Mouse (Mus musculus) intestine, embryonic 16.5 days (tissue): ENCODE measurements around the gene Mamstr. TPM values are rescaled to one million over a fixed set of nuclear protein-coding genes. Genes with fewer than 3 reads are reported as not detected.
"Not testable (repeated sequence)": the region's sequence is repeated elsewhere in the genome, so short reads cannot be mapped to it uniquely, and the experiment has no call there.

Source experiments
- ATAC-seq: fragments of 200-750 bp; cut with Nextera tagmentation; 2 replicates; pipeline ENCODE4 v1.8.0; 2017; ENCODE audit warnings: moderate TSS enrichment, moderate library complexity
- H3K27ac ChIP-seq: fragments of 300-500 bp; sonication (generic); 2 replicates; pipeline ENCODE4 v1.5.1; 2014; ENCODE audit warnings: mild to moderate bottlenecking, low read length
- H3K27me3 ChIP-seq: fragments of 300-500 bp; sonication (generic); replicated peaks from 2 replicates; pipeline ENCODE4 v1.6.1; 2014; ENCODE audit warnings: low read length, control low read depth, mixed read lengths; ENCODE audit not compliant: control insufficient read depth, insufficient read depth
- H3K36me3 ChIP-seq: fragments of 300-500 bp; sonication (generic); 2 replicates; pipeline ENCODE4 v1.6.1; 2014; ENCODE audit warnings: low read length, control low read depth; ENCODE audit not compliant: control insufficient read depth, insufficient read depth
- H3K4me1 ChIP-seq: fragments of 300-500 bp; sonication (generic); 2 replicates; pipeline ENCODE4 v1.6.1; 2014; ENCODE audit warnings: low read length, control low read depth, mixed read lengths; ENCODE audit not compliant: control insufficient read depth, insufficient read depth
- H3K4me2 ChIP-seq: fragments of 300-500 bp; sonication (generic); 2 replicates; pipeline ENCODE4 v1.6.1; 2014; ENCODE audit warnings: low read depth, low read length, control low read depth
- H3K4me3 ChIP-seq: fragments of 300-500 bp; sonication (generic); 2 replicates; pipeline ENCODE4 v1.5.1; 2014; ENCODE audit warnings: mild to moderate bottlenecking, low read length
- H3K9ac ChIP-seq: fragments of 300-500 bp; sonication (generic); 2 replicates; pipeline ENCODE4 v1.6.1; 2014; ENCODE audit warnings: low read depth, low read length
- H3K9me3 ChIP-seq: fragments of 300-500 bp; sonication (generic); 2 replicates; pipeline ENCODE4 v1.6.1; 2016; ENCODE audit warnings: low read length, control low read depth; ENCODE audit not compliant: control insufficient read depth
- WGBS: fragments of 180-500 bp; shearing (Covaris S2); extraction: QIAGEN DNeasy Blood & Tissue Kit; methylation state at CpG from one replicate; pipeline ENCODE4 v1.1.7; 2014; 5-methylcytosine and 5-hydroxymethylcytosine counted together
- polyA plus RNA-seq: library from polyadenylated mRNA; unstranded; fragments of >200 nt; fragmentation: Nextera tagmentation; extraction: Ambion mirVana; gene quantifications from 2 replicates; pipeline ENCODE4 v1.2.1, GENCODE M21; 2015

Mamstr gene
- polyA plus RNA-seq, 1 experiment from 2014 or later: 6.3 TPM

DNA sequence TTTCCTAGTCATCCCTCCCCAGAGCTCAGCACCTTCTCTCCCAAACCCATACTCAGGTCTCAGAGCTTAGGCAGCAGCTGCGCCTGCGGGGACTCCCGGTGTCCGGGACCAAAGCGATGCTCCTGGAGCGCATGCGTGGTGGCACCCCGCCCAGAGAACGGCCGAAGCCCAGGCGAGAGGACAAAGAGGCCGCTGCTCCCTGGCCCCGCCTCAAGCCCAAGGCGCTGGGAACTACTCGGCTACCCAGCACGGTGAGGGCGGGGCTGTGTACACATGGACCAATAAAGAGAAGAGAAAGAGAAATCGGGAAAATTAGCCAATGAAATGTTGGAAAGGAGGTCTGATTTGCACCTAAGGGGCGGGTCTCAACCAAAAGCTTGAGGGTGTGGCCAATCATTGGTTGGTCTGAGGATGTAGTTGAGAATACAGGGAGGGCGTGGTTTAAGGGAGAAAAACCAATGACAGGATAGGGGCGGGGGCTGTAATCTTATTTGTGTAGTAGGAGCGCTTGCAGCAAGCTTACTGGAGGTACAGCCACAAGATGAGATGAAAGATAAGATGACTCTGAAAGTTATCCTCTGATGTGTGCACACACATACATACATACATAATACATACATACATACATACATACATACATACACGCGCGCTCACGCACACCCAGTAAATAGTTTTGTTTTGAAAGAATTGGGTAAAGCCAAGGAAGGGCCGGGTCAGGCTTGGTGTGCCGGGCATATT lies 3.8 kb downstream of the Mamstr start:
- H3K4me1 ChIP-seq: peaks cover 34% of the 10 kb centered on the region
- H3K9me3 ChIP-seq: no peaks in the 10 kb centered on the region
- WGBS: 4% methylated on average over 28 of the region's 28 CpGs
- peak overlapping the region; percentile 70 for H3K27ac ChIP-seq
- ATAC-seq: peak; percentile 91
- no peaks in the 10 kb centered on the region for H3K27me3 ChIP-seq
- H3K4me2 ChIP-seq: peak overlapping the region; percentile 69
- peak overlapping the region; percentile 71 for H3K9ac ChIP-seq
- H3K36me3 ChIP-seq: no peaks in the 10 kb centered on the region
- peak overlapping the region; percentile 40 for H3K4me3 ChIP-seq

DNA sequence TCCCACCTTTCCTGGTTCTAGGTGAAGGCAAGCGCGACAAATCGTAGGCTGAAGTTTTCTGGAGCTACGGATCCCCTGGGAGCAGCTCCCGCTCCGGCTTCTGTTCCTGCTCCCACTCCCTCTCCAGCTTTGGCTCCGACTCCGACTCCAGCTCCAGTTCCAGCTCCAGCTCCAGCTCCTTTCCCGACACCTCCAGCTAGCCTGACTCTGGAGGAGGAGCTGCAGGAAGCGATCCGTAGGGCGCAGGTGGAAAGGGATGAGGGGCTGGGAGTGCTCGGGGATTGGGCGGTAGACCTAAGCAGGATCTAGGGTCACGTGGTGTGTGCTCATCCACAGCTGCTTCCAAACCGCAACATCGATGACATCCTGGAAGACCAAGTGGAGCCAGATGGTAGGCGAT lies 4.4 kb downstream of the Mamstr start:
- peak overlapping the region; percentile 56 for H3K9ac ChIP-seq
- peak overlapping the region; percentile 70 for H3K27ac ChIP-seq
- peak overlapping the region; percentile 40 for H3K4me3 ChIP-seq
- no peaks in the 10 kb centered on the region for H3K36me3 ChIP-seq
- no peaks in the 10 kb centered on the region for H3K9me3 ChIP-seq
- WGBS: 11% methylated on average over 18 of the region's 18 CpGs
- H3K27me3 ChIP-seq: no peaks in the 10 kb centered on the region
- H3K4me2 ChIP-seq: peak overlapping the region; percentile 69
- peak; percentile 22 for ATAC-seq
- H3K4me1 ChIP-seq: peaks cover 34% of the 10 kb centered on the region

DNA sequence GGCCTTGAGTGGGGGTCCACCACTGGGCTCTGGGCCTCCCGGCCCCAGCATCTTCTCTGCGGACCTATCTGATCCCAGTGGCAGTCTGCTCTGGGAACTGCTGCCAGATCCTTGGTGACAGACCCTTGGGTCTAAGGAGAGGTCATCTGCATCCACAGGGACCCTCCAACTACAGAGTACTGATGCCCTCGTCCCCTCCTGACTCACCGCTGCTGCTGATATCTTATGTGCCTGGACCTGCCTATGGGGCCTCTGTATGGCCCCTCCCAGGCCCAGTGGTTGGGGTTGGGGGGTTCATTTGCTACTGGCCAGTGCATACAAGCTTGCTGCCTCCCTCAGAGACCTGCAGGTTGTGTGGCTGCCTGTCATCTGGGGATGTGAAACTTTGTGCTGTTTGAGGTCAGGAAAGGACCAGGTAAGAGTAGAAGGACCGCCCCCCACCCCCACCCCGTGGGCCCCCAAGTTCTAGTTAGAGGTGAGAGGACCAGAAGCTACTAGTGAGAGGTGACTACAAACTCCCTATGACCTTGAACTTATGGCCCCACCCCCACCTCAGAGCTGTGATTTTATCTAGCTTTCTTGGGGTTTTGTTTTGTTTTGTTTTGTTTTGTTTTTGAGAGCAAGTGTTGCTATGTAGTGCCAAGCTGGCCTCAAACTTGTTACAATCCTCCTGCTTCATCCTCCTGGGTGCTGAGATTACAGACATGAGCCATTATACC lies 5.3 kb downstream of the Mamstr start:
- 59% methylated on average over 6 of the region's 6 CpGs for WGBS
- no peaks in the 10 kb centered on the region for H3K9me3 ChIP-seq
- peaks cover 29% of the 10 kb centered on the region for H3K4me1 ChIP-seq
- H3K27ac ChIP-seq: peak overlapping the region; percentile 70; the same call in 1 of the 2 replicates
- no peak overlapping the region for H3K4me2 ChIP-seq
- no peaks in the 10 kb centered on the region for H3K27me3 ChIP-seq
- no peaks in the 10 kb centered on the region for H3K36me3 ChIP-seq
- H3K4me3 ChIP-seq: no peak overlapping the region
- ATAC-seq: no peak
- peak overlapping the region; percentile 56; the same call in 1 of the 2 replicates for H3K9ac ChIP-seq

DNA sequence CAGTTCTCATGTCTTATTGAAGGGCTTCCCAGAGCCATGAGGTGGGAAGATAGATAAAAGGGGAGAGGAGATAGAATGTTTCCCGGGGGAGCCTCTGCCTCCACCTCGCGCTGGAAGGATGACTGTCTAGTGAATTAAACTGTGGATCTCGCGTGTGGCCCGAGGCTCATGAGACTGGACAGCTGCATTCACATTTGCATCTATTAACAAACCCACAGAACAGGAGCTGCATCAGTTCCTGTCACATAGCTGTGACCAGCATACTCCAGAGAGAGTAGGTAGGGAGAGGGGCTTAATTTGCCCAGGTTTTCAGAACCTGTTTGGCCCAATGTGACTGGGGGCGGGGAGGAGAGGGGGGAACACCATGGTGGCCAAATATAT lies 5.8 kb downstream of the Mamstr start:
- H3K4me1 ChIP-seq: peaks cover 29% of the 10 kb centered on the region
- H3K9ac ChIP-seq: no peak overlapping the region
- no peaks in the 10 kb centered on the region for H3K9me3 ChIP-seq
- no peak for ATAC-seq
- H3K36me3 ChIP-seq: no peaks in the 10 kb centered on the region
- H3K4me2 ChIP-seq: no peak overlapping the region
- H3K27ac ChIP-seq: no peak overlapping the region
- H3K27me3 ChIP-seq: no peaks in the 10 kb centered on the region
- 88% methylated on average over 7 of the region's 7 CpGs for WGBS
- H3K4me3 ChIP-seq: no peak overlapping the region

DNA sequence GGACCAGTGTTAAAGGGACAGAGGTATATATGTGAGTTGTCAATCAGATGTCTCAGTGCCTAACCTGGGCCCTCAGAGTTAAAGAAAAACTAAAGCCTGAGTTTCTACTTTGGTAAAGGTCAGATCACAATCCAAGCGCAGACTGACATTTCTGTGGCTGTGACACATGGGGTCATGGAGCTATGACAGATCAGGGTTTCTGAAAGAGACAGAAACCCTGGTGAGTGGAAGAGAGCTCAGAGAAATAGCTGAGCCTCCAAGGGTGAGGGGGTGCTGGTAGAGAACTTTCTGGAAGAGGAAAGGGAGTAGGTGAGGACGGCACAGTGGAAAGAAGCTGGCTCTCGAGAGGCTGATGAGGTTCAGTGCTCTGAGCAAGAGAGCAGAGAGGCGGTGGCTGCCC lies 6.9 kb downstream of the Mamstr start:
- no peak for ATAC-seq
- Histone ChIP-seq H3K4me1 (peaks cover 18% of the 10 kb centered on the region), H3K27ac (no peak overlapping the region), H3K4me2 (no peak overlapping the region), H3K9ac (no peak overlapping the region), H3K36me3 (no peaks in the 10 kb centered on the region), H3K4me3 (no peak overlapping the region), H3K27me3 (no peaks in the 10 kb centered on the region), H3K9me3 (no peaks in the 10 kb centered on the region)
- 77% methylated on average over 4 of the region's 4 CpGs for WGBS

DNA sequence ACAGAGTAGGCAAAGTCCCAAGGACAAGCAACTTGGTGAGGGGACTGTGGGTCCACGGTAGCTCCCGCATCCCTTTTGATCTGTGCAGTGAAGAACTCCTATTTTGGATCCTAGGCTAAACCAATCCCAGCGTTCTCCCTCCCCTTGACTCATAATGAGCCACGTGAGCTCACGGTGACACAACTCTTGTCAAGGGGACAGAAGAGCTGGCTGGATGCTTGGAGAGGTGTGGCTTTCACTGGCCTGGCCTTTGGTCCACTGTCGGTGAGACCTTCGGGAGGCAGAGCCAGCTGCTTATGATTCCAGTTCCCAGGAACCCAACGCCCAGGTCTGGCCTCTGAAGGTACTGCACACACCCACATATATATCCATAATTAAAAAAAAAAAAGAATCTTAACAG lies 9.6 kb downstream of the Mamstr start:
- Histone ChIP-seq H3K36me3 (no peaks in the 10 kb centered on the region), H3K4me2 (no peak overlapping the region), H3K4me1 (peaks cover 8% of the 10 kb centered on the region), H3K9me3 (no peaks in the 10 kb centered on the region), H3K27ac (no peak overlapping the region), H3K9ac (no peak overlapping the region), H3K27me3 (no peaks in the 10 kb centered on the region), H3K4me3 (no peak overlapping the region)
- no peak for ATAC-seq
- WGBS: 75% methylated on average over 8 of the region's 8 CpGs

DNA sequence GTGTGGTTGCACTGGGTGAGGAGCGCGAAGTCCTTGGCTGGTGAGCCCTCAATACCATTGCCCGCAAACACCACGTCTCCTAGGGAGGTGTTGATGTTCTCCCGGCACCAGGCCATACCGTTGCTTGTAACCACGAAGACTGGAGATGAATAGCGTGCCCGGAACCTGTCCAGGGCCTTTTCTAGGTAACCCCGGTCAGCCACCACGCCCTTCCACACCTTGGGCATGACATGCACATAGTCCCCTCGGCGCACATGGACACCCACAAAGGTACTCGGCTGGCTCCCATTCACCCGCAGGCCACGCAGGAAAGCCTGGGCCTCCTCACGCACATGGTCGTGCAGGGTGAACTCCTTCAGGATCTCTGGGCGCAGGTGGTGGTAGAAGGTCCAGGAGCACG lies 10.7 kb downstream of the Mamstr start:
- H3K4me1 ChIP-seq, H3K9ac ChIP-seq, H3K9me3 ChIP-seq, H3K27me3 ChIP-seq, H3K27ac ChIP-seq, ATAC-seq, H3K36me3 ChIP-seq, H3K4me2 ChIP-seq, H3K4me3 ChIP-seq: not testable (repeated sequence)
- WGBS: 95% methylated on average over 19 of the region's 20 CpGs

DNA sequence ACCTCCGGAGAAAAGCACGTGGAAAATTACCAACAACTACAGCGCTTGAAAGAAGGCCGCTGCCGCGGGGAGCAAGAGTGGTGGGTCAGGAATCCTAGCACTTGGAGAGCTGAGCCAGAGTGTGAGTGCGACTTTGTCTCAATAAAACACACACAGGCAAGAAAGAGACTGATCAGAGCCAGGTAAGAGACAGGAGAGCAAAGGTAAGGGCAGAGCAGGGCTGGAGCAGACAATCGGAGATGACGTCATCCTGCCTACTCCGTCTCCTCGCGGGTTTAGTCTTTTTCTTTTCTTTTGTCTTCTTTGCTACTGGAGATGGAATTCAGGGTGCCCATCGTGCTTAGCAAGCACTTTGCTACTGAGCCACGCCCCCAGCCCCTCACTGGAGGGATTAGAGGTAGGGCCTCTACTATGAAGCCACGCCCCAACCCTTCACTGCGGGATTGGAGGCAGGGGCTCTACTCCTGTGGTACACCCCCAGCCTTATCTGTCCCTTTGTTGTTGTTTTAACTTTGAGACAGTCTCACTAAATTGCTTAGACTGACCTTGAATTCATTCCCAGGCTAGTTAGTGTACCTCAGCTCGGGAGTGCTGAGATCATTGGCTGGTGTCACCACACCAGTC lies 14.8 kb downstream of the Mamstr start:
- peak overlapping the region; percentile 25 for H3K4me3 ChIP-seq
- WGBS: 26% methylated on average over 17 of the region's 17 CpGs

DNA sequence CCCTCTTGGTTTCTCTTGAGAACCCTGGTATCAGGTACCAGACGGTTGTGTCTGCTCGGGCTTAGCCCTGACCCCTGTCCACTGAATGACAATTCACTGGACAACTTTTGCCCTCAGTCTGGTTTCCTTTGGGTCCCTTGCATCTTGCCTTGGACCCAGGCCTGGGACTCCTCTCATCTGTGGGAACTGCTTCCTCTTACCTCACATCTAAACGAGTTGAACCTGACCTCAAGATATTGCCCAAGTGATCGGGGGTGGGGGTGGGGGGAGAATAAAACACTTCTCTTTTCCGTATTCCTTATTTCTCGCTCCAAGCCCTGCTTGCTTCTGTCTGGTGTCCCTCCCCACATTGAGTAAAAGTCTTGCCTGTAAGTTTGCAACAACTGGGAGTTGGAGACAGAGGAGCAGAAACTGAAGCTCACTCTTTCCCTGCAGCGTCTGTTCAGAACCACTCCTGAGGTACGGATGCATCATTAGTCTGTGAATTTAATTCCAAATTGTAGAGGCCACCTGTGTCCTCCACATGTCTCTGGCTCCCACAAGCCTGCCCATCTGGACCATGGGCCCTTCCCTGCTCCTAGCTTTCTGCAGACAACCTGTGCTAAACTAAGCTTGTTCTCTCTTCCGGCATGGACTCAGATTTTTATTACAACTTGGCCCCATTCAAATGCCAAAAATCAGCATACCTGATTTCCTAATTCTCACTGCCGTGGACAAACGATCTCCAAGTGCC lies 21.1 kb downstream of the Mamstr start:
- Histone ChIP-seq H3K4me2 (no peak overlapping the region), H3K9me3 (no peaks in the 10 kb centered on the region), H3K4me3 (no peak overlapping the region), H3K36me3 (no peaks in the 10 kb centered on the region), H3K4me1 (peaks cover 6% of the 10 kb centered on the region), H3K27me3 (no peaks in the 10 kb centered on the region), H3K9ac (no peak overlapping the region), H3K27ac (no peak overlapping the region)
- no peak for ATAC-seq
- WGBS: 84% methylated on average over 11 of the region's 11 CpGs

More for the DNA sequence above, 14.8 kb downstream of the Mamstr start:
- H3K9ac ChIP-seq: no peak overlapping the region; the same call in 1 of the 2 replicates
- no peaks in the 10 kb centered on the region for H3K9me3 ChIP-seq
- ATAC-seq: peak; percentile 68
- peak overlapping the region; percentile 52 for H3K4me2 ChIP-seq
- peaks cover 15% of the 10 kb centered on the region for H3K4me1 ChIP-seq
- no peaks in the 10 kb centered on the region for H3K27me3 ChIP-seq
- H3K36me3 ChIP-seq: no peaks in the 10 kb centered on the region
- H3K27ac ChIP-seq: no peak overlapping the region
